8 mouse cellular contexts compared by ENCODE assay signal in genomic region chrX:48255830-48256428, GRCm38 (mm10). TPM values are rescaled to one million over a fixed set of nuclear protein-coding genes. Genes with fewer than 3 reads are reported as not detected.
DNase-seq lines count a peak whose midpoint lies in the region; ATAC-seq lines count a peak whose summit lies in the region.

No protein-coding gene starts in this region.

- no peaks in the 10 kb centered on the region for H3K27me3 ChIP-seq in limb, embryonic 12.5 days

- H3K36me3 ChIP-seq in limb, embryonic 12.5 days = peaks cover 10% of the 10 kb centered on the region; the same call in 1 of the 2 replicates

- H3K9ac ChIP-seq in limb, embryonic 12.5 days (replicated peaks) = peak overlapping the region; percentile 44

- ATAC-seq in frontal cortex, adult (ENCODE audit: low TSS enrichment) = peak; percentile 61
- ATAC-seq in limb, embryonic 12.5 days (ENCODE audit: insufficient number of reproducible peaks, insufficient read depth, low FRiP score, low TSS enrichment, low read depth) = 0 out of 2 replicates have a peak, but pooled peaks have one; percentile 52

- H3K9me3 ChIP-seq in limb, embryonic 12.5 days = no peaks in the 10 kb centered on the region

- intact Hi-C loops in gastrocnemius, postnatal 36 days (cut with DNase I) = no loop called here

- 0 out of 2 replicates have a peak, but pooled peaks cover 4% of the 10 kb centered on the region for H3K4me1 ChIP-seq in limb, embryonic 12.5 days (replicated peaks)

- no peak for DNase-seq in frontal cortex, postnatal 25 days (ENCODE audit: low spot score in 2 of 2)
- DNase-seq in 3T3-L1 (ENCODE audit: low read depth, low spot score) = peak; percentile 29
- DNase-seq in cerebellum, adult 9-10 months = peak; percentile 45
- DNase-seq in forelimb bud, embryonic 11.5 days (ENCODE audit: low read depth, low spot score) = peak; percentile 8
- peak; percentile 25 for DNase-seq in neural tube, embryonic 10.5 days (ENCODE audit: extremely low spot score, low spot score)
- no peak for DNase-seq in gastrocnemius, postnatal 36 days

- peak overlapping the region; percentile 56 for H3K4me2 ChIP-seq in limb, embryonic 12.5 days

- H3K4me3 ChIP-seq in limb, embryonic 12.5 days (replicated peaks) = peak overlapping the region; percentile 53

- 20% methylated on average over 18 of the region's 18 CpGs for WGBS in limb, embryonic 12.5 days

- peak overlapping the region; percentile 85 for H3K27ac ChIP-seq in limb, embryonic 12.5 days

RNA-seq across cellular contexts. Expression of gene Utp14a, which starts 0.7 kb away (rescaled TPM):
- 23.2 and 23.7 TPM in 2 replicates for polyA plus RNA-seq in limb, embryonic 12.5 days (2016; fragmentation: Nextera tagmentation; extraction: Ambion mirVana)
- 10 to 100 TPM in 1 of 2 experiments, 1 to 10 TPM in 1; 9.3 to 15.3 TPM for total RNA-seq in gastrocnemius, postnatal 36 days (2021)

RNA-seq across cellular contexts. Expression of gene Zdhhc9, which starts 47.3 kb away (rescaled TPM):
- 3.9 and 5.0 TPM in 2 replicates for polyA plus RNA-seq in limb, embryonic 12.5 days (2016; fragmentation: Nextera tagmentation; extraction: Ambion mirVana)
- 1 to 10 TPM; 6.9 to 7.1 TPM for total RNA-seq in gastrocnemius, postnatal 36 days (2021)

Comparison
In these comparisons a context has a peak if more than half of its experiments do, and no peak if none do; other contexts are left out.
1. DNase-seq: peak in 3T3-L1 (single experiment), cerebellum, adult 9-10 months (single experiment), forelimb bud, embryonic 11.5 days (single experiment) and neural tube, embryonic 10.5 days (single experiment); none in frontal cortex, postnatal 25 days (0 of 2) and gastrocnemius, postnatal 36 days (0 of 2).